ENCODE assay signal across 19 mouse cellular contexts in the genomic region with DNA sequence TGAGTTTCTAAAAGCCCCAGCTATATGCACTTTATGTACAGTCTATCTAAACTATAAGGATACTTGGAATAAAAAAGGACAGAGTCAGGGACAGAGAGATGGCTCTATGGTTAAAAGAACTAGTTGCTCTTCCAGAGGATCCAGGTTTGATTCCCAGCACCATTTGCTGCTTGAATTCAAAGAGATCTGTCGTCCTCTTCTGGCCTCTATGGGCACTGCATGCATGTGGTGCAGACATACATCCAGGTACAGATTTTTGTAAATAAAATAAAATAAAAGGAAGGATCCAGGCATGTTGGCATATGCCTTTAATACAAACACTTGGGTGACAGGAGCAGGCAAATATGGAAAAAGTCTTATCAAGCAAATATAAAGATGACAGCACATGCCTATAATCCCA. TPM values are rescaled to one million over a fixed set of nuclear protein-coding genes. Genes with fewer than 3 reads are reported as not detected.
DNase-seq lines count a peak whose midpoint lies in the region; ATAC-seq and TF ChIP-seq lines count a peak whose summit lies in the region.
"Had no signal": no experiment of that assay in that cellular context is flagged by ENCODE, and none has a peak within 500 bp of the region (broad histone marks: within the 10 kb centered on the region; RNA-seq: fewer than 3 reads in every experiment).

No protein-coding gene starts in this region.

- no peak overlapping the region for H3K9ac ChIP-seq in midbrain, postnatal 0 days (replicated peaks; ENCODE audit: low read length, poor library complexity, severe bottlenecking)
- H3K9ac ChIP-seq in midbrain, embryonic 15.5 days, result no peak overlapping the region
- H3K9ac ChIP-seq in MEL (ENCODE audit: control insufficient read depth, low read depth, low read length, poor library complexity, severe bottlenecking), result no peak overlapping the region
- H3K9ac ChIP-seq: forebrain, embryonic 13.5 days; forebrain, postnatal 0 days; heart, embryonic 13.5 days; hindbrain, embryonic 15.5 days had no signal

- no peak for TF ChIP-seq POLR2A in MEL (IDR thresholded peaks at IDR 0.05; ENCODE audit: control insufficient read depth in 1 of 2, insufficient read depth in 1 of 2, low read depth in 1 of 2, low read length in 2 of 2, poor library complexity in 1 of 2)

- 0 out of 2 replicates have a peak, but pooled peaks have one; percentile 12 for TF ChIP-seq CTCF in layer of hippocampus, adult 2 months (conservative IDR thresholded peaks at IDR 0.05)
- 0 out of 2 replicates have a peak, but pooled peaks have one; percentile 5 for TF ChIP-seq CTCF in midbrain, postnatal 0 days (IDR thresholded peaks at IDR 0.05)
- TF ChIP-seq CTCF in MEL (IDR thresholded peaks at IDR 0.05 in 2 of 3, conservative IDR thresholded peaks at IDR 0.05 in 1 of 3; ENCODE audit: control insufficient read depth in 1 of 3, insufficient read depth in 1 of 3, low read depth in 2 of 3, low read length in 3 of 3, poor library complexity in 1 of 3, severe bottlenecking in 1 of 3), result peak; percentile 42 to 78 (median 56)

- no peaks in the 10 kb centered on the region for H3K9me3 ChIP-seq in midbrain, postnatal 0 days (ENCODE audit: low read length)
- H3K9me3 ChIP-seq in midbrain, embryonic 15.5 days, result no peaks in the 10 kb centered on the region
- no peaks in the 10 kb centered on the region for H3K9me3 ChIP-seq in MEL (replicated peaks; ENCODE audit: insufficient read depth, low read length)
- H3K9me3 ChIP-seq: embryonic facial prominence, embryonic 10.5 days; forebrain, embryonic 13.5 days; heart, embryonic 13.5 days; hindbrain, embryonic 15.5 days had no signal

- peak; percentile 57 for TF ChIP-seq RAD21 in MEL (IDR thresholded peaks at IDR 0.05; ENCODE audit: low read depth, low read length)

- TF ChIP-seq EP300 in MEL (IDR thresholded peaks at IDR 0.05; ENCODE audit: low read depth in 1 of 2, low read length in 2 of 2), result no peak

- H3K36me3 ChIP-seq in midbrain, postnatal 0 days (ENCODE audit: insufficient read depth, low read length), result no peaks in the 10 kb centered on the region
- H3K36me3 ChIP-seq in midbrain, embryonic 15.5 days (replicated peaks), result no peaks in the 10 kb centered on the region
- H3K36me3 ChIP-seq in MEL (ENCODE audit: control insufficient read depth in 1 of 2, insufficient read depth in 2 of 2, low read length in 2 of 2), result no peaks in the 10 kb centered on the region
- H3K36me3 ChIP-seq: embryonic facial prominence, embryonic 10.5 days; heart, embryonic 13.5 days; hindbrain, embryonic 15.5 days had no signal

- no peak overlapping the region for H3K27ac ChIP-seq in layer of hippocampus, adult 2 months
- H3K27ac ChIP-seq in midbrain, postnatal 0 days (ENCODE audit: low read depth, low read length), result no peak overlapping the region
- H3K27ac ChIP-seq in midbrain, embryonic 15.5 days, result no peak overlapping the region
- no peak overlapping the region for H3K27ac ChIP-seq in MEL (ENCODE audit: control insufficient read depth, low read depth, low read length)
- H3K27ac ChIP-seq: embryonic facial prominence, embryonic 10.5 days; forebrain, embryonic 13.5 days; heart, embryonic 13.5 days; hindbrain, embryonic 15.5 days had no signal

- no peak overlapping the region for H3K4me2 ChIP-seq in midbrain, postnatal 0 days (ENCODE audit: low read depth, low read length, poor library complexity, severe bottlenecking)
- no peak overlapping the region for H3K4me2 ChIP-seq in midbrain, embryonic 15.5 days
- H3K4me2 ChIP-seq: forebrain, embryonic 13.5 days; heart, embryonic 13.5 days; hindbrain, embryonic 15.5 days had no signal

- no peak overlapping the region for H3K4me3 ChIP-seq in layer of hippocampus, adult 2 months
- H3K4me3 ChIP-seq in midbrain, postnatal 0 days (ENCODE audit: low read depth, low read length), result no peak overlapping the region
- H3K4me3 ChIP-seq in midbrain, embryonic 15.5 days, result no peak overlapping the region
- H3K4me3 ChIP-seq in MEL (ENCODE audit: control insufficient read depth in 1 of 2, insufficient read depth in 1 of 2, low read depth in 2 of 2, low read length in 2 of 2), result no peak overlapping the region
- H3K4me3 ChIP-seq: embryonic facial prominence, embryonic 10.5 days; forebrain, embryonic 13.5 days; heart, embryonic 13.5 days; hindbrain, embryonic 15.5 days had no signal

- no peaks in the 10 kb centered on the region for H3K79me2 ChIP-seq in MEL (ENCODE audit: control insufficient read depth, insufficient read depth, low read length, poor library complexity)

- DNase-seq in layer of hippocampus, adult 2 months (ENCODE audit: low spot score in 2 of 2), result no peak
- DNase-seq in layer of hippocampus, adult 11-12 months (ENCODE audit: low spot score), result no peak
- no peak for DNase-seq in midbrain, postnatal 0 days (ENCODE audit: low spot score)
- DNase-seq in MEL (ENCODE audit: low read depth, low spot score), result peak; percentile 20
- no peak for DNase-seq in retina, postnatal 1 day
- DNase-seq in B cell, adult 2 months, result no peak
- DNase-seq: adrenal gland, adult 2 months; adrenal gland, postnatal 25 days; cerebellum, adult 18-20 months; cerebellum, adult 9-11 months; forebrain, postnatal 0 days; gastrocnemius, postnatal 14 days; heart, postnatal 36 days had no signal

- no peak for ATAC-seq in midbrain, postnatal 0 days (ENCODE audit: low FRiP score)
- ATAC-seq in midbrain, embryonic 15.5 days (replicated peaks), result no peak
- ATAC-seq: CD4-positive, CD25-positive, alpha-beta regulatory T cell, adult 4 months; forebrain, embryonic 13.5 days; forebrain, postnatal 0 days had no signal

- no peaks in the 10 kb centered on the region for H3K4me1 ChIP-seq in midbrain, postnatal 0 days (ENCODE audit: insufficient read depth, low read length)
- H3K4me1 ChIP-seq in midbrain, embryonic 15.5 days, result no peaks in the 10 kb centered on the region
- no peaks in the 10 kb centered on the region for H3K4me1 ChIP-seq in MEL (ENCODE audit: control insufficient read depth in 1 of 2, insufficient read depth in 2 of 2, low read length in 2 of 2)
- H3K4me1 ChIP-seq: embryonic facial prominence, embryonic 10.5 days; forebrain, embryonic 13.5 days; heart, embryonic 13.5 days; hindbrain, embryonic 15.5 days had no signal

- WGBS in midbrain, postnatal 0 days, result 54% methylated on average over 1 of the region's 1 CpGs
- WGBS in midbrain, embryonic 15.5 days, result 50% methylated on average over 1 of the region's 1 CpGs

- H3K27me3 ChIP-seq in midbrain, postnatal 0 days (ENCODE audit: insufficient read depth, low read length), result no peaks in the 10 kb centered on the region
- no peaks in the 10 kb centered on the region for H3K27me3 ChIP-seq in midbrain, embryonic 15.5 days (replicated peaks)
- H3K27me3 ChIP-seq in MEL (ENCODE audit: control insufficient read depth in 1 of 2, insufficient read depth in 2 of 2, low read length in 2 of 2), result peaks cover 8 to 9% of the 10 kb centered on the region in 2 experiments
- H3K27me3 ChIP-seq: forebrain, embryonic 13.5 days; heart, embryonic 13.5 days; hindbrain, embryonic 15.5 days had no signal

TF ChIP-seq in MEL, 35 proteins besides CTCF, POLR2A, EP300 and RAD21:
- TF ChIP-seq SMC3 (IDR thresholded peaks at IDR 0.05; ENCODE audit: low read depth, low read length) (peak; percentile 49), MYB (IDR thresholded peaks at IDR 0.05; ENCODE audit: low read depth, low read length) (no peak), SIN3A (IDR thresholded peaks at IDR 0.05; ENCODE audit: low read length) (no peak), USF1 (IDR thresholded peaks at IDR 0.05; ENCODE audit: low read depth, low read length) (no peak), POLR2AphosphoS2 (IDR thresholded peaks at IDR 0.05; ENCODE audit: low read length) (no peak)

RNA-seq across cellular contexts. Expression of a gene that starts 26.4 kb away (rescaled TPM):
- 10 to 100 TPM; 13.4 TPM for total RNA-seq in layer of hippocampus, adult 2 months (2021)
- total RNA-seq in midbrain, postnatal 0 days (2014; rRNA removed), result 27.0 and 38.4 TPM in 2 replicates
- 14.9 and 16.1 TPM in 2 replicates for polyA plus RNA-seq in midbrain, postnatal 0 days (2015; fragmentation: Nextera tagmentation; extraction: Ambion mirVana)
- 17.6 and 19.1 TPM in 2 replicates for polyA plus RNA-seq in midbrain, embryonic 15.5 days (2015; fragmentation: Nextera tagmentation; extraction: Ambion mirVana)
- total RNA-seq in MEL (2012; rRNA removed), result not detected in 2 replicates
- polyA plus RNA-seq in MEL (2012; ENCODE audit: insufficient read depth in 1 of 2, insufficient read length in 2 of 2, low read depth in 1 of 2, low replicate concordance in 2 of 2, missing spikeins in 1 of 2), result not detected
- polyA plus RNA-seq: CD4-positive, CD25-positive, alpha-beta regulatory T cell, adult 4 months had no signal

RNA-seq across cellular contexts. Expression of a gene that starts 41.2 kb away (rescaled TPM):
- total RNA-seq in layer of hippocampus, adult 2 months (2021), result 10 to 100 TPM; 47.4 to 49.8 TPM
- 38.8 and 41.4 TPM in 2 replicates for total RNA-seq in midbrain, postnatal 0 days (2014; rRNA removed)
- polyA plus RNA-seq in midbrain, postnatal 0 days (2015; fragmentation: Nextera tagmentation; extraction: Ambion mirVana), result 38.6 and 40.9 TPM in 2 replicates
- polyA plus RNA-seq in midbrain, embryonic 15.5 days (2015; fragmentation: Nextera tagmentation; extraction: Ambion mirVana), result 39.9 and 41.7 TPM in 2 replicates
- total RNA-seq in MEL (2012; rRNA removed), result 8.3 and 8.6 TPM in 2 replicates
- 10 to 100 TPM; 18.2 to 91.2 TPM for polyA plus RNA-seq in MEL (2012; ENCODE audit: insufficient read depth in 1 of 2, insufficient read length in 2 of 2, low read depth in 1 of 2, low replicate concordance in 2 of 2, missing spikeins in 1 of 2)

Comparison
In these comparisons a context has a peak if more than half of its experiments do, and no peak if none do; other contexts are left out.
1. CTCF ChIP-seq: peak in every context shown above with its lines; median percentile 56 in MEL; 12 in layer of hippocampus, adult 2 months; 5 in midbrain, postnatal 0 days.
2. RNA of a gene that starts 26.4 kb away (total RNA-seq): 27.0 to 38.4 TPM in midbrain, postnatal 0 days and 13.4 TPM in layer of hippocampus, adult 2 months; not detected in MEL; every median in the first group is over 10 times any median in the second.